Mouse (Mus musculus): ENCODE measurements around the gene Gm5935.
"Not testable (repeated sequence)": the region's sequence is repeated elsewhere in the genome, so short reads cannot be mapped to it uniquely, and the experiment has no call there.

Gm5935 gene

DNA sequence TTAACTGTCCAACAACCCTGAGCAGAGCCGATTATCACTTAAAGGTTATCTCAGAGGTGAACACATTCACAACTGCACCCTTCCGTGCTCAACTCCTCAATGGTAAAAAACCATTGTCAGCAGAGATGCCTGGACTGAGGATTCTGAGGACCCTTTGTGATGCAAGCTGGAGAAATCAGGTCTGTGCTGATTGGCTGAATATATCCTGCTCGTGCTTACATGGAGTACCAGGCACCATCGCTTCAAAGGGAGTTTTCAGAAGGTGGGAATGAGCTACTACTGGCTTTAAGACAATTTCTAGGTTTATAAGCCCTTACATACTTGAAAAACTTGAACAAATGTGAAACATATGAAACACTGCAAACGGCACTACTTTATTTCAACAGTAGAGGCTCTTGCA lies at the start of gene Gm5935:
Gene Gm5935 (minus strand): TSS at position 101 of the 400 bp plus-strand sequence.
- not testable (repeated sequence) for DNase-seq (ENCODE audit: low read depth, low spot score)
